Mouse (Mus musculus) kidney, postnatal 14 days (tissue): ENCODE data around the gene Snx9.
A peak's percentile ranks its signal among the peaks of the same experiment; 100 is the strongest.

ENCODE experiments used
- DNase-seq: peaks from one replicate; pipeline ENCODE4 v3.0.0; 2022; ENCODE audit warnings: mixed read lengths

Snx9 gene

GRCm38 (mm10) chr17:5935680-5936079 lies 94.6 kb downstream of the Snx9 start:
- DNase-seq, result no peak

DNA sequence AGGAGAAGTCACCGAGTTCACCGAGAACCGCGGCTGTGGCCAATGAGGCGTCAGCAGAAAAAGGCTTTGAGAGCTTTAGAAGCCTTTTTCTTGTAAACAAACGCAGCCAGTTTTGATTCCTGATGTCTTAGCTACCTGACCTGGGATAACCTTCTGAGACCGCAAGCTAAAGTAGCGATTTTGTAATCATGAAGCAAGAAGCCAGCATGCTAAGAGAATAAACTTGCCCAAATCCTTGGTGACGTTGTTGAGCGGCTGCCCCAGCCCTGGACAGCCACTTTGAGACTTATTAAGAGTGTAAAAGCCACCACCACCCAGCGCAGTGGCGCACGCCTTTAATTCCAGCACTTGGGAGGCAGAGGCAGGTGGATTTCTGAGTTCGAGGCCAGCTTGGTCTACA lies 95.1 kb downstream of the Snx9 start:
- DNase-seq, result no peak

- DNase-seq, result no peak
Observed at GRCm38 (mm10) chr17:5937441-5937840, 96.3 kb downstream of the Snx9 start.

DNA sequence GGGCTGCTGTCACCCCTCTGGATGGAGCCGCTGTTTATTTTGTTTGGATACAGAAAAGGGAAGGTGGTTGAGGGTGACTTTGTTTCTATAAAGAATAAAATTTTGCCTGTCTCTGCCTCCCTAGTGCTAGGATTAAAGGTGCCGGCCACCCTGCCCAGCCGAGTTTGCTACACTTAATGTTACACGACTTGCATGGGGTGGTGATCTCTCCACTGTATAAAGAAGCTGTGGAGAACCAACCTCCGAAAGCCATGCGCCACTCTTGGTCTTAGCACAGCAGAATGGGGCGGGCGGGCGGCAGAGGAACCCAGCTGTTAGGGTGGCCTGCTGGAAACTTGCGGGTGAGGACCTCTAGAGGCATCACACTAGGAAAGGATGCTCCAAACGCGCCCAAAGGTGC lies 98.7 kb downstream of the Snx9 start:
- no peak for DNase-seq

DNA sequence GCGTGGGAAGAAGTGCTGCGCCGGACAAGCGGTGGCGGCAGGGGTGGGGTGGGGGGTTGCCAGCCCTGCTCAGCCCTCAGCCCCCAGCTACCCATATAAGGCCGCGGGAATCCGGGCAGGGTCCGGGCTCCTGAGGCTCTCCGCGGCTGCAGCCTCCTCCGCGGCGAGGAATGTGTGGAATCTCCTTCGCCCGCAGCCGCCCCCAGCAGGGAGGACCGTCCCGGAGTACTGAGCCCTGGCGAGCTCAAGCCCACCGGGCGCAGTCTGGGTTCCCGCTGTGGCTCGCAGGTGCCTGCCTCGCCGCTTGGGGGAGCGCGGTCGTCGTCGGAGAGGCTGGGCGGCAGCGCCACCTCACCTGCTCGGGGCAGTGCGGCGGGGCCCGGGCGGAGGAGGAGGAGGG lies 99.7 kb downstream of the Snx9 start:
- DNase-seq, result peak; percentile 85

- peak; percentile 70 for DNase-seq
Observed at GRCm38 (mm10) chr17:5941230-5942043, 100.3 kb downstream of the Snx9 start, which contains the start of gene Synj2. Gene Synj2 (plus strand): TSS chr17:5941280.

- DNase-seq, result no peak
Observed at GRCm38 (mm10) chr17:5942156-5942555, 101.0 kb downstream of the Snx9 start.

DNA sequence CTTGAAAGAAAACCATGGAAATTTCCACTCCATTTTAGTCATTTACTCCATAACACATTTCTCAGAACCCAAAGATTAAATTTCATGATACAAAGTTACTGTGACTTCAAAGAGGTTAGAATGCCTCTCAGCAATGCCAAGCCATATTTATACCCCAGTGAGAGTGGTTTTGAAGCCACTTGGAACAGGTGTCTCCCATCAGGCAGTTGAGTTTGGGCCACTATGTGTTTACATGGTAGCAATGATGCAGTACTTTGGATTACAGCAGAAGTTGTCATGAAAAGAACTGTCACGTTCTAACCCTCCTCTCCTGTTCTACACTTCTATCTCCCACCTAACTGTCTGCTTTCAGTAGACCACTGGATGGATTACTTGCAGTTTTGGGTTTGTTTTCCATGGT lies 101.9 kb downstream of the Snx9 start:
- no peak for DNase-seq

DNA sequence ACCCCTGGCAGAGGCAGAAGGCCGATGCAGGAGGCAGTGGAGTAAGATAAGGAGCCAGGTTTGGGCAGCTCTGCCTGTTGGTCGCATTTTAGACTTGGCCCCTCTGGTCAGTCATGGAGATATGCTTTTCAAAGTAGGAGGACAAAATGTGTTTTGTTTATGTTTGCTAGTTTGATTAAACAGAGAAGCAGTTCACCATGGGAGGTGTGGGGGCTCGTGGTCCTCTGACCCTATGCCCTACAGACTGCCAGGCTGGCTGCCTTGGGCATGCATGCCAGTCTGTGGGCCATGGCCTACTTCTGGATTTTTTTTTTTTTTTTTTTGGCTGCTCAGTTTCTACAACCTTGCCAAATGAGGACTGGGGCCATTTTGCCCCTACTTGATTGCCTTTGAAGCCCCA lies 105.9 kb downstream of the Snx9 start:
- DNase-seq, result no peak

GRCm38 (mm10) chr17:5952455-5952854 lies 111.3 kb downstream of the Snx9 start:
- no peak for DNase-seq

GRCm38 (mm10) chr17:5956350-5957000 lies 115.3 kb downstream of the Snx9 start:
- DNase-seq, result no peak

DNA sequence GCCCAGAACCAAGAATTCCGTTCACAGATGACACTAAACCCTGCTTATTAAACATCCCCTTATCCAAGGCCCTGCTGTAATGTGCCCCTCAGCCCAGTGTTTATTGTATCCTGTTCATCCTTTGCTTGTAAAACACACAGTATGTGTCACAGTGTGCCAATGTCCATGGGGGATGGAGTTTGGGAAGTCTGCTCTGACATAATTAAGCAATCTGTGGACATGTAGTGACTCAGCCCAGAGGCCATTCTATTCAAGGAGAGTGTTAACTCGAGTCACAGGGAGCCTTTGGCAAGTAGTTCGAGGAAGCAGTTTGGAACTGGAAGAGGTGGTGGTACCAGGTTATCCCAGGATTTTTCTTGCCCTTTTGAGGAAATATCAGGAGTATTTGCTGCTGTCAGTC lies 116.0 kb downstream of the Snx9 start:
- no peak for DNase-seq

GRCm38 (mm10) chr17:5958229-5958628 lies 117.1 kb downstream of the Snx9 start:
- DNase-seq, result no peak

DNA sequence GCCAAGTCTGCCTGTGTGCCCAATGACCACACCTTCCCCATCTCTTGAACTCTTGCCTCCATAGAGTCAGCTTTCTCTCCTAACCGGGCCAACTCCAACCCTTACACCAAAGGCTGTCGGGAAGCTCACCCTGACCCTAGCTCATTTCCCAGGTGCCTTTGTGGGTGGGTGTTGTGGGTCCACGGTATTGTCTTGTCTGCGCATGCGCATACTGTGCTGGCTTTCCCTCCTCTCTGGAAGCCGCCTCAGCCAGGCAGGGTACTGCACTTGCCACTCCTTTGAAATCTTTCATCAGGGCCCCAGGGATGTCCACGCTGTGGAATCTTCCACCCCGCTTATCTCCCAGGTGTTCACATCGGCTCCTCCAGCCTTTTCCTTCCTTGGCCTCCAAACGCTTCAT lies 117.5 kb downstream of the Snx9 start:
- DNase-seq, result no peak

DNA sequence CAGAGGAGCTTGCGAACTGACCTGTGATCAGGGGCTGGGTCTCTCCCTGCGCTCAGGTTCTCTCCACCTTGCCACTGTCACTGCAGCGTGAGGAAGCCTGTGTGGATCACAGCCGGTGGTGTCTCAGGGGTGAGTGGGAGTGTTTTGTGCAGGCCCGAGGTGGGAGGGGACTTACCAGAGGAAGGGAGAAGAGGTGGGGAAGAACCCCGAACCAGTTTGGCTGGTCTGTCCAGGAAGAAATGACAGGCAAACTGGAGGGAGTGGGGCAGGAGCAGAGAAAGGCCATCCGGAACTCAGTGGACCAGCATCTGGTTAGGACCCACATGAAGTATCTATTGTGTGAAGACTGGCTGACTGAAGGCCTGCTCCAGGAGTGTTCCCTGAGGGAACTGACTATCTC lies 118.0 kb downstream of the Snx9 start:
- DNase-seq, result no peak

DNA sequence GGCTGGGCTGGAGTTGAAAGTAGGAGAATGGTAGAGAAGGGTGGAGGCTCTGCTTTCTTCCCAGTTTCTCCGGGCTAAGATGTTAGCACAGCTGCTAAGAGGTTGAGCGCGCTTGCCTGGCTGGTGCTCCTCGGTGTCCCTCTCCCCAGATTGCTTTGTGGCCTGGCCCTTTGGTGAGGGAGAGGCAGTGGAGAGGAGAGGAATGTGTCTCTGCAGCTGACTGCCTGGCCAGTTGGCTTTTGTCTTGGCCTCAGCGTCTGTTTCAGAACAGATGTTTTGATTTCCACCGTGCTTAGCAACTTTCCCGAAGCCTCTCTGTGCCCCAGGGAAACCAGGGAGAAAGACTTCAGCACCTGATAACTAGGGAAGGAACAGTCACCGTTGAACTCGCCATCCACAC lies 118.7 kb downstream of the Snx9 start:
- no peak for DNase-seq

DNA sequence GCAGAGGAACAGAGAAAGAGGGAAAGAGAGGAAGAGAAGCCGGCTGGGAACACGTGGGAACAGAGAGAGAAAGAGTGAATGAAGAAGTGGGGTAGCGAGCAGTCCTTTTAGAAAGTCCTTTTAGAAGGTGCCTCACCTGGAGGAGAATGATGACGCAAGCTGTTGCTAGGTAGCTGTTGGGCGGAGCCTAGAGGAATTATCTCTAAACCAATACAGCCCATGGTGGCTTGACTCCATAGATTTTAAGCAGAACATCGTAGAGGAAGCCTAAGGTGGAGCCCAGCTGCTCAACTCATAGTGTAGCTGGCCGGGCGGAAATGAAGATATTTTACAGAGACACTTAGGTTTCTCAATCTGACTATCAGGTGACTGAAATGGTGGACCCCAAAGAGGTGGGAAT lies 122.6 kb downstream of the Snx9 start:
- DNase-seq, result no peak

- DNase-seq, result no peak
Observed at GRCm38 (mm10) chr17:5965084-5965781, 124.1 kb downstream of the Snx9 start.

- DNase-seq, result no peak
Observed at GRCm38 (mm10) chr17:5966706-5967105, 125.6 kb downstream of the Snx9 start.

- no peak for DNase-seq
Observed at GRCm38 (mm10) chr17:5968562-5968961, 127.4 kb downstream of the Snx9 start.

DNA sequence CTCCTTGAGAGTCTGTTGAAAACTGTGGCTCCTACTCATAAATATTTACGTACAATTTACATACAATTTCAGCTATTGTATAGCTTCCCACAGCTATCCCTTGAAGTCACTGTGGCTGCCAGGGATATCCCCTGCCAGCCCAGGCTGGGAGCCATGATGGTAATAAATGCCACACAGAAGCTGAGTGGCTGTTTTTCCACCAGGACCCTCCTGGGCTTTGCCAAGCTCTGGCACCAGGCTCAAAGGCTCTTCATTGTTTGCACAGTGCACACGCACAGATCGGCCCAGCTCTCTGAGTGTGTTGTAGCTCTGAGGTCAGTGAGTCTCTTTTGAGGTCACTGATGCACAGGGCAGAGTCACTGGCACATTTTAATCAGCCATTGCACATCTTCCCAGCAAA lies 128.1 kb downstream of the Snx9 start:
- no peak for DNase-seq

DNA sequence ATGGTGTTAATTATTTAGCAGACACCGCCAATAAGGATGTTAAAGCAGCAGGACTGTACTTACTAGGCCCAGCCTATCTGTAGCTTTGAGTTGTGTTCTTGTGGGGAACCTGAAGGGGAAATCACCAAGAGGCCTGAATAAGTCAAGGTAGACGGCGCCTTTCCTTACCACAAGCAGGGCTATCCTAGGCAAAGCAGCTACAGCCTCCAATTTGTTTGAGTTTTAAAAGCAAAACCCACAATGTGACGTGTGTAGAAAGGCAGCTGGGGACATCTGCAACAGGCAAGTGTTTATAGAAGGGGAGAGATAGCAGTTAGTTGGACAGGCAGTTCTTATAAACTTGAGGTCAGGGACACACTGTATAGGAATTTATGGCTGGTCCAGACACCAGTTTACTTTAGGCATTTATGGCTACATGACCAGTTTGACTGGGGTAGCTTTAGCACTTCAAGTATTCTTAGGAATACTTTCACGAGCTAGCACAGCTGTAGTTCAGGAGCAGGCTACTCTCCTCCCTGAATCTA lies 129.2 kb downstream of the Snx9 start:
- DNase-seq, result no peak

GRCm38 (mm10) chr17:5973536-5973935 lies 132.4 kb downstream of the Snx9 start:
- no peak for DNase-seq
